Mouse (Mus musculus): ENCODE results near the gene Natd1. TPM values are rescaled to one million over a fixed set of nuclear protein-coding genes. Genes with fewer than 3 reads are reported as not detected.

The Natd1 gene
- total RNA-seq, 2 experiments from 2014 or later = 15.5 to 16.0 TPM

DNA sequence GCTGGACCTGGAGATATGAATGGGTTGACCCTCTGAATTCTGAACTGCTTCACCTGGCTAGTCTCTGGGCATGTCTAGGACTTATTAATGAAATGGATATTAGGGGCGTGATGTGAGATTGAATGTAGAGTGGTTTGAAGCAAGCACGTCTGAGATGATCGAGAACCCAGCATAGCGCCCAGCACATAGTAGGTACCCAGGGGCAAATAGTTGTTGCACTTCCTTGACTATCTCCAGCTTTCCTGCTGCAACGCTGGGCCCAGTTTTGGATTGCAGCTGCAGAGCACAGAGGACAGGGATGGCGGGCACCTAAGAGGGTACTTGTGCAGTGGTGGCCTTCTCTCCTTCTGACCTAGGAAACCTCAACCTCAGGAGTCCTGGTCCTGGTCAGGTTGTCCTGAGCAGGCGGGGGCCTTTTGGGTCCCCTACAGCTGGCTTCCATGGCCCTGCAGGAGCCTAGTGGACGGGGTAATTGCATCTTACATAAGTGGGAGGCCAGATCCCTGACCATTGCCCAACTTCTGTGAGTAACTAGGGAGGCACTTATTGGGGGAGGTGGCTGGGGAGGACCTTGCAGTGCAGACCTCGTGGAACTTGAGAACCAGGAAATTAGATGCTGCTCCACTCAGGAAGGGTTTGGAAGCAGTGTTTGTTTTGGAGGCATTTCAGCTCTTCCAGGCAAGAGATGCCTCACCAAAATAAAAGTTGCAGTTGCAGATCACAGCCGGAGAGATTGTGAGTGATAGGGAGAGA is 18.8 kb upstream of the Natd1 start:
- intact Hi-C loops (cut with DNase I) = loop anchor here (2.0 to 10.0 kb wide), 2 partner anchors 19 to 331 kb away; partner anchors contain the start of genes Aldh3a2 and Natd1
- DNase-seq = no peak

DNA sequence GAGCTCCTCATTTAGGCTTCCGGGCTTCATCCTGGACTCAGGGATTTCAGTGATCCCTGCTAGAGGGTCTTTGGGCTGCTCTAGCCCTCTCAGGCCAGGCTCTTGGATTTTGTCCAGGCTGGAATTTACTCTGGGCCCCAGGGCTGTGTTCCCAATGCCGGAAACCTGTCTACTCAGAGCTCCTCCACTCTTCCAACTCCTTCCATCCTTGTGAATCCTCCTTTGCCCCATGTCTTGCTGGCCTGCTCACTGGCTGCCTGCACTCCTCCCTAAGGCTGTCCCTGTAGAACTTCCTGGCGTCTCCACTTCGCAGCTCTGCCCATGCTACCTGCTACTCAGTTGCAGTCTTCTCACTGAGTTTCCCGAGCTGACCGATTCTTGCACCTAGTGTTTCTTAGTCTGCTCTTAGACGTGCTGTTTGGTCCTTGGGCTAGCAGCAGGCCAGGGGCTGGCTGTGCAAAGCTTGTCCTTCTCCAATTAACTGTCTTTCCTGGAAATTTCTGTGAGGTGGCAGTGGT is 18.0 kb upstream of the Natd1 start:
- intact Hi-C loops (cut with DNase I) = loop anchor here (2.0 to 10.0 kb wide), 2 partner anchors 18 to 332 kb away; partner anchors contain the start of genes Aldh3a2 and Natd1
- DNase-seq = no peak

DNA sequence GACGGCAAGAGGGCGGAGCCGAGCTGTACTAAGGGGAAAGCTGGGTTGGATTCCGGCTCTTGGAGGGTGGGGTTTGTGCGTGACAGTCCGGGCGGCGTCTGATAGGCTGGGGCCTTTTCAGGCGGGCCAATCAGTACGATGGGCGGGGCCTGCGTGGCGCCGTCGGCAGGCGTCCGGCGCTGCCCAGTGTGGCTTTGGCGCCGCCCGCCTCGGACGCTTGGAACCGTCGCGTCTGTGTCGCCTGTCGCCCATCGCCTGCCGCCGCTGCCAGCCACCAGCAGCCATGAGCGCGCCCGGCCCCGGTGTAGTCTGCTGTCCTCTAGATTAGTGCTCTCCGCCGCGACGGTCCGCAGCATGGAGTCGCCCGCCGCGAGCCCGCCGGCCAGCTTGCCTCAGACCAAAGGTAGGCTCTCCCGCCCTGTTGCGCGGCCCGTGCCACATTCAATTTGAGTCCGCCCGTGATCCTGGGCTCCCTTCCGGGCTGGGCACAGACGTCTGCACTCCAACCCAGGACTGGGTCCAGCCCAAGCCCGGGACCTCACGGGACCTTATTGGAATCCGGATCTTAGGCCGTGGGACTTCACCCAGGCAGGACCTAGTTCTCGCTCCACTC is 17.4 kb upstream of the Natd1 start, which contains the start of gene Map2k3:
Gene Map2k3 (plus strand): TSS at position 165 of the 613 bp plus-strand sequence.
- peak; percentile 95 for DNase-seq
- intact Hi-C loops (cut with DNase I) = loop anchor here (2.0 to 10.0 kb wide), 2 partner anchors 17 to 333 kb away; partner anchors contain the start of genes Aldh3a2 and Natd1

DNA sequence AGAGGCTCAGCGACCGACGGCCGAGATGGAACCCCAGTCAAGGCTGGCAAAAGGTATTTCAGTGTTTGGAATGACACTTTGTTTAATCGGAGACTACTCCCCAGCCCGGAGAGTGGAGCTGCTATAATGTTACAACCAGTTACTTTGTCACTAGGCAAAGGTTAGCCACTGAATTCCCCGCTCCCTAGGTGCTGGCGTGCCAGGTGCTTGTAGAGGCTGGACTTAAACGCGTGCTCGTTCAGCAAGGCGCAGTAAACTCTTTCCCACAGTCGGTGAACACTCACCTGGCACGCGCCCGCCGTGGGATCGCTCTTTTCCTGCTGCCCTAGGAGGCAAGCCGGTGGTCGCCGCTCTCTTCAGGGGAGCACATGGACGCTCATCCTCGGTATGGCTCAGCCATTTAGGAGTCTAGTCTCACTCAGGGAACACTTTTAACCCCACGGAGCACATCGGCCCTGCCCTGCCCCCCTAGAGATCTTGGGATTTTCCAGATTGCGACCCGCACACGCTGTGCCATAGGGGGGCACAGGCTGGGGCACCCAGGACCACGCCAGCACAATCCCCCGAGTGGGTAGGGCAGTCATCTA is 16.8 kb upstream of the Natd1 start:
- no peak for DNase-seq
- intact Hi-C loops (cut with DNase I) = loop anchor here (10.0 kb wide), 1 partner anchor 333 kb away; the partner anchor contains the start of gene Aldh3a2

DNA sequence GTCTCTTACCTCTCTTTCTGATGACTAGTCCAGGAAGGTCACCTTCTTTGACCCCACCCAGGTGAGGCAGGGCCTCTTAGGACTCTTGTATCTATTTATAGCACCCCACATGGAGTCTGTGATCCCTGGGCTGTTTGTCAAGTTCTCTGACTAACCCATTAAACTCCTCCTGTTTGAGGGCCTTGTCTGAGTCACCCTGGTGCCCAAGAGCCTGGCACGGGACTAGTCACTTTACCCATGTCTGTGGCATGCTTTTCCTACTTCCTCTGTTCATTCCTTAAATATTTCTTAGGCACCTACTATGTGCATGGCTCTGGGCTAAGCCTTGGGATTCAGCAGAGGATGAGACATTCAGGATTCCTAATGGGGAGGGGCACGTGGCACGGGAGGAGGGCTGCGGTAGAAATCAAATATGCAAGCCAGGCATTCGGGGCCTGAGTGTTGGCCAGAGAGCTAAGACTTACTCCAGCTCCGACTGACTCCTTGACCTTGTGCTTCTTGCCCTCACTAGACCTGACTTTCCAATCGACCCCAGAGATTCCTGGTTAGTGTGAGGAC is 16.3 kb upstream of the Natd1 start:
- intact Hi-C loops (cut with DNase I) = loop anchor here (10.0 kb wide), 1 partner anchor 334 kb away; the partner anchor contains the start of gene Aldh3a2
- no peak for DNase-seq

DNA sequence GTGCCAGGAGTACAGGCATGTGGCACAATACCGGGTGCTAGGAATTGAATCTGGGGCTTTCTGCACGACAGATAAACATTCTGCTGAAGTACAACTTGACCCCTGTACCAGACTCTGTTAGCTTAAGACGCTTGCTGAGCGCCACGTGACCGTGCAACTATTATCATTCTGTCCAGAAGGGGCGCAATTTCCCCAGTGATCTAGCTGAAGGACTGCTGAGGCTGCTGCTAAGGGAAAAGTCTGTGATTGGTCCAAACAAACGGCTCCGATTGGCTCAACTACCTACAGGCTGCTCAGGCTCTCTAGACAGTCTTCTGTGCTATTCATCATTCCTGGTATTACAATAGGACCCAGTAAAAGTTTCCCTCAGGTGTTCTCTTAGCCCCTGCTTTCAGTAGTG is 12.7 kb upstream of the Natd1 start:
- intact Hi-C loops (cut with DNase I) = no loop called here
- DNase-seq = peak; percentile 88 to 90

DNA sequence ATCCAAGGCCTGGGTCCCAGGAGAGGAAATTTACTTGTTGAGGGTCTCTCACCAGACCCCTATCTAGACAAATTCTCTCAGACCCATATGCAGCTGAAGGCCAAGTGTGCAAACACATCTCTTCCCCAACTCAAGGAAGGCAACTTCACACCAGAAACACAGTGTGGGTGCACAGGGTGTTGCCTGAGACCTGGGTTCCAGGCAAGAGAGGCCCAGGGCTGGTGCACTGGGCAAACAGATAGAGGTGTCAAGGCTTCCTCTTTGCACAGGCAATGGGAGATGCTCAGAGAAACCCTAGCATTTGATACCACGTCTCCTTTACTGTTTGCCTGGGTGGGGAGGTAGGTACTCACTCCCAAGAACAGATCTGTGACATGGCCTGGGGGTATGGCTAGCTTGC is 10.4 kb upstream of the Natd1 start:
- no peak for DNase-seq
- intact Hi-C loops (cut with DNase I) = no loop called here

DNA sequence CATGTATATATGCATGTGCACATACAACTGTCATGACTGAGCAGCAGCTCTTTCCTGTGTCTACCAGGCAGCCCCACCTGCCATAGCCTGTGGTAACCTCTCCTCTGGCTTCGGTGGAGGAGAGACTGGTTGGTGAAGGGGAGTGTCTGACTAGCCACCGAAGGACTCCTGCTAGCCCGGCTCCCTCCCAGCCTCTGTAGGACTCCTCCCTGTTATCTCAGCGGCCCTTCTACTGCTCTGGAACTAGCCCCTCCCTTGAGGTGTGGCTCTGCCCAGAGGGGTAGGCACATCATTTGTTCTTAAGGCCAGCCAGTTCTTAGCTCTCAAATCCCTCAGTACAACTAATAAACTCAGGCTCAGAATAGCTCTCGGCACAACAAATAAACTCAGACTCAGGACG is 9.9 kb upstream of the Natd1 start:
- no peak for DNase-seq
- intact Hi-C loops (cut with DNase I) = no loop called here

DNA sequence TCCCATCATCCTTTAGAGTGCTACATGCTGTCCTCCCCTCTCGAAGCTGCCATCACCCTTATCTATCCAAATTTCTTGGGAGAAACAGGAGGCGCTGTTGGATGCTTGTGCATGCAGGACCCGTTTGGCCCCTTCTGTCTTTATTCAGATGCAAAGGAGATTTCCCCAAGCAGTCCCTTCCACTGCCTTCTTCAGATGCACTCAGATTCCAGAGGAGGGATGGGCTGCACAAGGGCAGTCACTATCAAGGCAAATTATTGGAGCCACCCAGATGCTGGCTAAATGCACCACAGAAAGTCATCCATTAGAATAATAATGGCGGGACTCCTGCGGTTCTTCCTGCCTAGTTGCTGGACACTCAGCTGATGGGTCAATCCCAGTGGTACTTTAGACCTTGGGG is 8.4 kb upstream of the Natd1 start:
- DNase-seq = no peak

DNA sequence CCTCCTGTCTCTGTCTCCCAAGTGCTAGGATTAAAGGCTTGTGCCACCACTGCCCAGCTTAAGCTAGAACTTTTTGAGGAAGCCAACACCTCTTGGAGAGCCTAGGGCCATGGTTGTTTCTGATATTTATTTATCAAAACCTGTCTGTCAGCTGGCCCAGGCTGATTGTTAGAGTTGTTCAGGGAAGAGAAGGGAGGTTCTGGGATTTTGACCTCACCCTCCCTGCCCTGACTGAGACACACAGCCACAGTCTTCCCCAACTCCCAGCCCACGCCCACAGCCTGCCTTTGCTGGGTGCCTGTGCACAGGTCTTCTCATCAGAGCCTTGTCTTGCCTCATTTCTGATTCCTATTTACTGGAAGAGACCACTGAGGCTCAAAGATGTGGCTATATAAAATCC is 7.6 kb upstream of the Natd1 start:
- intact Hi-C loops (cut with DNase I) = no loop called here

More for the DNA sequence above, 8.4 kb upstream of the Natd1 start:
- intact Hi-C loops (cut with DNase I) = no loop called here

DNA sequence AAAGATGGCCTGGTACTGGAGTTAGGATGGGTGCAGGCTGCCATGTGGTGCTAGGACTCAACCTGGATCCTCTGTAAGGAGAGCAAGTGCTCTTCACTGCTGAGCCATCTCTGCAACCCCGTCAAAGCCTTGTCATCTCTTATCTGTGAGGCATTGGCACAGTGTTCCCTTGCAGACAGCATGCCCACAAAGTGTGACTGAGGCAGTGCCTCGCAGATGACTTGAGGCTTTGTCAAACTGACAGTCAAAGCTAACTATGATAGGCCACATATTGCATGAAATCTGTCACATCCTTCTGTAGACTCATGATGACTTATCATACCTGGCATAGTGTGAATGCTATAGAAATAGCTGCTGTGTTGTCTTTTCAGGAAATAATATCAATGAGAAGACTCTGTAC is 5.5 kb upstream of the Natd1 start:
- DNase-seq = no peak

More for the DNA sequence above, 7.6 kb upstream of the Natd1 start:
- DNase-seq = no peak

DNA sequence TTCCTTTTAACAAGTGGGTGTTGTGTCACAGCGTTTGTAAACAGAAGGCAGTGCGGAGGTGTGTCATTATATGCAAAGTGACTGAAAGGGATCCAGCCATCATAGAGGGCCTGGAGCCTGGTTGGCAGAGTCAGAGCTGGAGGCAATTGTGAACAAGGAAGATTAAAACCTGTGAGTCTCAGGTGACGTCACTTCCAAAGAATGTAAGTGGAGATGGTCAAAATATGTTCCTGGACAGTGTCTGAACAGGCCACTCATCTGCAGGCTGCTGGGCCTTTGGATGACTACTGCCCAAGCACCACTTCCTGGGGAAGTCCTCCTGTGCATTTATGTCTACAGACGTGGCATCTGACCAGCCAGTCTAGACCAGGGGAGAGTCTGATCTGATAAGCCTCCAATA is 651 bp upstream of the Natd1 start:
- intact Hi-C loops (cut with DNase I) = loop anchor here (2.0 kb wide), 1 partner anchor 18 kb away; the partner anchor contains the start of gene Map2k3
- no peak for DNase-seq

More for the DNA sequence above, 5.5 kb upstream of the Natd1 start:
- intact Hi-C loops (cut with DNase I) = no loop called here

DNA sequence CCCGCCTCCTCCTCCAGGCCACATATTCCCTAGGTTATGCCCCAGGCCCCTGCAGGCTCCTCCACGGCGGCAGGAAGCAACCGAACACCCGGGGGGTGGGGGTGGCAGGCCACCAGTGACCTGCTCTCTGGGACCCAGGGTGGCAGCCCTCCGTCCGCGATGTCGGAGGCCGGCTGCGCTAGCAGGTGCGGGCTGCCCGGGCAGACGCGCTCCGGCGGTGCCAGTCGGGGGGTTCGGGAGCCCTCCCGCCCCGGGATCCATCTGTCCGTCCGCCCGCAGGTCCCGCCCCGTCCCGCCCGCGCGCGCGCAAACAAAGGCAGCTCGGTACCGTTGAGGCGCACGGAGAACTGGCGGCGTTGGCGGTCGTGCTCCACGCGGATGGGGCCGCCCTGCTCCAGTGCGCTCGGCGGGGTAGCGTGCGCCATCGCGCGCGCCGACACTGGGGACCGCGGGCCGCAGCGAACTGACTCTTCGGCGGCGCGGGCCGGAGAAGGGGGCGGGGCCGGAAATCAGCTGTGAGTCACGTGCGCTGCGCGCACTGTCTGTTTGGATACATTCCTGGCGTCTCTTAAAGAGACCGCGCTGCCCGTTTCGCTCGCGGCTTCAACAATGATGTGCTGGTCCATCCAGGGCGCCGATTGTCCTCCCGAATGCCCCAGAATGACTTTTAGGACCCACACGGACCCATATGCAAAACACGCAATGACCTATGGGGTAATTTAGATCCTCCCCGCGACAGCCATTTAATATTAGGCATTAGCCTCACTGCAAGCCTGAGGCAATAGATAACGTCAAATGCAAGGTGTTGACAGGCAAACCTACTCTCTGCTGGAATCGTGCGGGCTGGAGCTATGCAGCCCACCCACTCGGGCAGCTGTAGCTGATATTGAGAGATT is 1.0 kb downstream of the Natd1 start:
- intact Hi-C loops (cut with DNase I) = loop anchor here (2.0 kb wide), 2 partner anchors 19 to 35 kb away; partner anchors contain the start of genes Map2k3 and Tmem11
- peak; percentile 92 to 94 for DNase-seq

DNA sequence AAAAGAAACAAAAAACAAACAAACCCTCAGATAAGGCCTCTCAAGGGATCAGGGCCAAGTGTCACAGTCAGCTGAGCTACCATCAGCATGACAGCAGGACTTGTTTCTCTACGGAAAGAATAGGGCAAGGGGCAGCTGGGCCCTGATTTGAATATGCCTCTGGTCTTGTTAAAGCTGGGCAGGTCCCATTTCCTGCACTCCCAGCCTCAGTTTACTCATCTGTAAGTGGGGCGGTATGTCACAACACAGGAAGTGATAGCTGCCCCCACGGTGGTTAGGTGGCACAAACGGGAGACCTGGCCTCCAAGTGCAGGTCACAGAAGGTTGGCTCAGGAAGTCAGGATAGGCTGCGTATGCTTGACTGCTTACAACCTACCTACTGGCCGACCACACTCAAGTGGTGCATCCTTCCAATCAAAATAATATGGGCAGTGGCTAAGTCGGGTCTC is 2.0 kb downstream of the Natd1 start:
- intact Hi-C loops (cut with DNase I) = loop anchor here (2.0 kb wide), 1 partner anchor 34 kb away; the partner anchor contains the start of gene Tmem11

DNA sequence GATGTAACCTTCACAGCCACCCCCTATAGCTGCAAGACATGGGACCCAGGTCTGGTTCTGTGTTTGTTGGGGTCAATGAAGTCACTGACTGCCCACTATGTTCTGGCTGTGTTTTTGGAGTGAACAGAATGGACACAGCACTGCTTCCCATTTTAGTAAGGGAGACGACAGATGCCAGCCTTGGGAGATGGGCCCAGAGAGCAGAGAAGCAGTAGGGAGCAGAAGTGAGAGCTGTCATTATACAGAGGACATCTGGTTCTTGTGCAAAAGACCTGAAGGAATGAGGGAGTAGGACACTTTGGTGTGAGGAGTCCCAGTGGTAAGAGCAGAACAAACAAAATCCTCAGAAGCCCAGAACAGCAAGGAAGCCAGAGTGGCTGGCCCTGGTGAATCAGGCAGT is 4.9 kb downstream of the Natd1 start:
- intact Hi-C loops (cut with DNase I) = no loop called here
- no peak for DNase-seq

More for the DNA sequence above, 2.0 kb downstream of the Natd1 start:
- DNase-seq = no peak

DNA sequence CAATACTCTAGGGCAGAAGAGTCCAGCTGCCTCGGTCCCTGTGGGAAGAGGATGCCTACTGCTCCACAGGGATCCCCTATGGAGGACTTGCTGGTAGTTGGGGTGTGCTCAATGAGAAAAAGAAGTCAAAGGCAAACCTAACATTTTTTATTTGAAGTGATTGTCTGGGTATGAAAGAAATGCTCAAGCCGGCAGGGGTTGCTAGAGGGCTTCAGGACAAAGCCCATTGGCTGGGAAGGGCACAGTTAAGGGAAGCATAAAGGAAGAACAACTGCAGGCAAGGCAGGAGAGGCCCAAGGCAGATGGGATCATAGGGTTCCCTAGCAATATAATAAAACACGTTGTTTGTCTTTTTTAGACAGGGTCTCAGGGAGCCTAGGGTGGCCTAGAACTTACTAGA is 6.5 kb downstream of the Natd1 start:
- DNase-seq = no peak
- intact Hi-C loops (cut with DNase I) = no loop called here

DNA sequence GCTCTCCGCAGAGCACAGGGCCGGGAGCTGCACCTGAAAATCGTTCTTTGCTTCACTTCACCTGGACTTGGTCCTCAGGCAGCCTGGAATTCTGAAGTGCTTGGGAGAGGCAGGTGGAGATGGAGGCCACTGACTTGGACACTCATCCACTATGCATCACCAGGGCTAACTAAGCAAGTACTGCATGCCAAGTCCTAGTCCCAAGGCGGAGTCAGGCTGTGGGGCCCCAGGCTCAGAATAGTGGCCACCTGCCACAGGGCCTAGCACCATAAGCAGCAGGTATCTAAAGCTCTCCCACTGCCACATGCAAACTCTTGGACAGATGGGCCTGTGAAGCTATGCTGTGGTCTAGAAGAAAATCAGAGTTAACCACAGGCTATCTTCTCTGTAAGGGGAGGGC is 8.1 kb downstream of the Natd1 start:
- DNase-seq = no peak
- intact Hi-C loops (cut with DNase I) = loop anchor here (2.0 kb wide), 1 partner anchor 184 kb away; no protein-coding TSS in a partner anchor

DNA sequence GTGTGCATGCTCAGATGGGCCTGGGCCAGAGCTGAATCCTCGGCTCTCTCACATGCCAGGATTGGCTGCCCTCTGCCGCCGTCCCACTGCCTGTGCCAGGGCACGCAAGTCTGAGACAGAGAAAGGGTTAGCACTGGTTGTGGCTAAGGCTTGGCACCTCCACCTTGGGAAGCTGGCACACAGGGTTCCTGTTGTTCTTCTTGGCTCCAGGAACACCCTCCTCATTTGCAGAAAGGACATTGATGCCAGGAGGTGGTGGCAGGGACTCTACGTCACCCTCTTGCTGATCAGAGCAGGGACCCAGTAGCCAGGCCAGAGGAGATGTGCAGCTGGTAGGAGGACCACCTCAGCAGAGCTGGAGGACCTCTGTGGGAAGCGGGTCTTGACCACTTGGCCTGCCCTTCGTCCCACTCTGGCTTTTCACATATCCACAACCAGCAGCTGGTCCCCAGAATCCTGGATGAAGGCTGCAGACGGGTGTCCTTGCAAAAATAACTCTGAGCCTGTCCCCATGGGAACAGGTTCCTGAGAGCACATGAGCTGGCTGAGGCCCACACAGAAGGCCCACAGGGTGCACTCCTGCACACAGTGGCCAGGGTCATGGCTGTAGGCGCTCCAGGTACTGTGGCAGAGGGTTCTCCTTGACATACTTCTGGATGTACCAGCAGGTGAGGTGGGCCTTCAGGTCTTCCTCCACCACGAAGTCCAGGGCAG is 9.0 kb downstream of the Natd1 start:
- DNase-seq = no peak
- intact Hi-C loops (cut with DNase I) = loop anchor here (2.0 kb wide), 1 partner anchor 185 kb away; no protein-coding TSS in a partner anchor

DNA sequence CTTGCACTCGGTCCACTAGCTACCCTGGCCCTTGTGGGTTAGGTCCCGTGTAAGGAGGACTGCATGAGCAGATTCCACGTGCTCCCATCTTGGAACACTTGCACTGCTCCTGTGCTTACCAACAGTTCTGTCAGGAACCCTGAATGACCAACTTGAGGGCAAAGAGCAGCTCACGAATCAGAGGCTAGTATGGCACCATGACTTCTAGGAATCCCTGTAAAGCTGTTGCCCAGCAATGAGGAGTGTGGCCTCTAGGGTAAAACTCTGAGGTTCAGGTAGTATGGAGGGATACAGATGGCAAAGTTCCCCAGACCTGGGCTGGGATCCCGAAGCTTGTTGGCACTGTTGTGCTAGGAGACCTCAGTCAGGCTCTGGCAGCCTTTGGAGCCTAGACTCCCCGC is 10.9 kb downstream of the Natd1 start:
- no peak for DNase-seq
- intact Hi-C loops (cut with DNase I) = no loop called here
